Mouse (Mus musculus) fat pad, adult 2 months (tissue): Measurements from ENCODE around the gene Mtmr2.

ENCODE experiments used
- DNase-seq: peaks from one replicate; pipeline ENCODE4 v3.0.0-alpha.2; 2011; ENCODE audit warnings: low read depth, low spot score; ENCODE audit errors: extremely low read depth

The Mtmr2 gene

GRCm38 (mm10) chr9:13804480-13804879 is 56.3 kb downstream of the Mtmr2 start:
- DNase-seq: no peak

DNA sequence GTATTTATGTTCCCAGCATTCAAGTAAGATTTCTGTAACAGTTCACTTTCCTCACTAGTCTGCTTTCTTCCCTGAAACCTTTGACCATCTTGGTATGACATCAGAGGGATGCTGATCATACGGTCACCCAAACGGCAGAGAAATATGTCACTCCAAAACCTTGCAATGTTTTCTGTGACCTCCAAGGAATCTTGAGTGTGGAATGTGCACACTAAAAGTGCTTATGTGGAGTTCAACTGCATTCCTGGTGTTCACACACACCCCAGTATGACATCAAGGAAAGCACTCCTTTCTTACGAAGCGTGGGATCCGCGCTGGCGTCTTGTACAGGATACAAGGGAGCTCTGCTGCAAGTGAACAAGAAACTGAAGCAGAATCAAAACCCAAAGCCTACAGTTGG is 58.6 kb downstream of the Mtmr2 start:
- no peak for DNase-seq

GRCm38 (mm10) chr9:13807657-13808056 is 59.4 kb downstream of the Mtmr2 start:
- no peak for DNase-seq

GRCm38 (mm10) chr9:13809937-13810336 is 61.7 kb downstream of the Mtmr2 start:
- no peak for DNase-seq

DNA sequence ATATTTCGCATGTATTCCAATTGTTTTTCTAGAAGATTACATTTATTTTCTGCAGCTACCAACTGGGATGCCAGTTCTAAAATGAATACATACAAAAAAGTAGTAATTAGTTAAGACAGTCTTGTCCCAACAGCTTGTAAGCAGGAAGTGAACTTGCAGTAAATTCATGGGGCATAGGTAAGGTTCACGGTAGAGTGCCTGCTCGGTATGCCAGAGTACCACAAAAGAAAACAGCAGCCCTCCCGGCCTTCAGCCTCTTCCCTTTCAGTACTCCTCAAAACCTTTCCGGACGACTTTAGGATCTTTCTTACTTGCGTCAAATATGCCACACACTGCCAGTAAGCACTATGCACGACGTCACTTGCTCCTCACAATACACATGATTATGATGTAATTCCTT is 70.2 kb downstream of the Mtmr2 start:
- DNase-seq: no peak

- no peak for DNase-seq
Measured at GRCm38 (mm10) chr9:13820774-13821173, 72.6 kb downstream of the Mtmr2 start.

GRCm38 (mm10) chr9:13825896-13826295 is 77.7 kb downstream of the Mtmr2 start:
- no peak for DNase-seq

GRCm38 (mm10) chr9:13826391-13826805 is 78.2 kb downstream of the Mtmr2 start:
- no peak for DNase-seq

GRCm38 (mm10) chr9:13826832-13827405 is 78.7 kb downstream of the Mtmr2 start, which contains the start of gene Cep57:
Gene Cep57, minus strand, starts transcription at chr9:13827107.
- peak; percentile 88 for DNase-seq

DNA sequence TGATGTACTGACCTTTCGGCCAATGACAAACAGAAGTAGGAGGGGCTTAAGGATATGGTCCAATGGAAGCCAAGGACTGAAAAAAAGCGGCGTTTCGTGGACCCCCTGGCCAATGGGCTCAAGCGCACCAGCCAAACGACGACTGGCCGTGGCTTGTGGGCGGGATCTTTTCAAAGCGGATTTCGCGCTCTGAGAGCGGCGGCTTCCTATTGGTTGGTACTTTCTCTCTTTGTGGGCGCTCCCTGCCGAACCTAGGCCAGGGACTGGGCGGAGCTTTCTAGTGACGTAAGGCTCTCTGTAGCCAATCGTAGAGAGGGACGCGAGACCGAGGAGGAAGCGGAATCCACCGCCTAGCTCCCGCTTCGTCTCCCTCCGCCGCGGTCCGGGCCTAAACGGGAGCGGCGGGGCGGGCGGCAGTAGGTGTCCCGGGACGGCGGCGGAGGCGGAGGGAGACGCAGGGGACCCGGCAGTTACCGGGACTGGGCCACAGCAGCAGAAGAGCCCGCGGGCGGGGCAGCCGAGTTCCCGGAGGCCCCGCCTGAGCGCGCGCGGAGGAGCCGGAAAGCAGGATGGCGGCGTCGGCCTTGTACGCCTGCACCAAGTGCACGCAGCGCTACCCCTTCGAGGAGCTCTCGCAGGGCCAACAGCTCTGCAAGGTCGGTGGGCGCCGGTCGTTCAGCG is 79.3 kb downstream of the Mtmr2 start, which contains the start of gene Fam76b:
TSS of gene Fam76b (plus strand) at position 311 of the 681 bp plus-strand sequence.
- peak; percentile 98 for DNase-seq

DNA sequence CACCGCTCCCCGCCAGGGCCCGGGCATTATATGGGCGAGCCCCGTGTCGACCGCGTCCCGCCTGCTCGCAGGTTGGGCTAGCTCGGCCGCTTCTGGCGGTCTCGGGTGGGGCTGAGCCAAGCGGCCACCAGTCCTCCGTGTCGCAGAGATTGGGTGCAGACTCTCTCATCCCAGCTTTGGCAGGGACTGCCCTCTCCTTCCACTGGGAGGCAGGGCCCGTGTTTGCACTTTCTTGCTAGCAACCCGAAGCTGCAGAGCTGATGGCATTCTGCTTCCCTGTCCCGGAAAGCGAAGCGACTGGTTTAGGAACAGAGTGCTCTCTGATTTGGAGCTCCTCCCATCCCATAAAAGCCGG is 79.9 kb downstream of the Mtmr2 start:
- no peak for DNase-seq

DNA sequence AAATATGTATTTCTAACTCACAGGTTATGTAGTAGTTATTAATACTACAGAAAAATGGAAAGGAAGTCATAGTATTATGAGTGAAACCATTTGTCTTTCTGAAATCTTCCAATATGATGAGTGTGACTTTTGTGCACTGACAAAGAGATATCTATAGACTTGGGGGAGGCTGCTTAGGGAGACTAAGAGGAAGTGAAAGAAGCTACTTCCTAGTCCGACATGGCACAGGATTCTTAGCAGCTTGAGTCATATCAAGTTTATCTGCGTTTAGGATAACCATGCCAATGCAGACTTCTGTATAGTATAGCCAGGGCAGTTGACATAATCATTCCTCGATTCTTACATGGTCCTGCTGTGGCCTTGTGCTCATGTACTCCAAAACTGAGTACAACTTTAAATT is 87.0 kb downstream of the Mtmr2 start:
- no peak for DNase-seq

DNA sequence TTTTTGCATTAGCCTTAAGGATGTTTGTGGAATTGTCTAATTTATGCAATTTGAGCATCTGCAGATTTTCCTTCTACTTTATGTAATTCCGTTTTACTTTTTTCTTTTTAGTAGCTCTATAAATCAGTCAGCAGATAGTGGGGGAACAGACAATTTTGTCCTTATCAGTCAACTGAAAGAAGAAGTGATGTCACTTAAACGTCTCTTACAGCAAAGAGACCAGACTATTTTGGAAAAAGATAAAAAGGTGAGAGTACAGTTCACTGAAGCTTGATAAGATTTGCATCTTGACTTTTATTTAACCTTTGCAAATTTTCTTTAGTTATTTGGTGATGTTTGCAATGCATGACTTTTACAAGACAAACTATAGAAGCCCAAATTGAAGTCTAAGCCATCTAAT is 88.5 kb downstream of the Mtmr2 start:
- DNase-seq: no peak

DNA sequence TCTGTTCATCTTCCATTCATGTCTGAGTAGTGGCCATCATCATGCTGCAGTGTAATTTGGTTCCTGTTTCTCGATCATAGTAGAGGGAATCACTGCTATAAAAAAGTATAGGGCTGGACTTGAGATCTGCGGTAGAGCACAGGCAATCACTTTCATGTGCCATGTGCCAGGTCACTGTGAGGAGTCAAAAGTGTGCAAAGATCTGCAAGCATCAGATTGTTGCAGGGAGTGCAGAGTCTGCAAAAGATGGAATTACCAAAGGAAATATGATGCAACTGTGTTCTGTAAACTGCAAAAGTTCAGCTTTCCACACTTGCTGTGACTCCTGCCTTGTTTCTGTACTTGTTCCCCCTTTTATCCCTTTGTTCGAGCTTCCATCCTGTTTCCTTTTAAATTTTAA is 99.4 kb downstream of the Mtmr2 start:
- DNase-seq: no peak

DNA sequence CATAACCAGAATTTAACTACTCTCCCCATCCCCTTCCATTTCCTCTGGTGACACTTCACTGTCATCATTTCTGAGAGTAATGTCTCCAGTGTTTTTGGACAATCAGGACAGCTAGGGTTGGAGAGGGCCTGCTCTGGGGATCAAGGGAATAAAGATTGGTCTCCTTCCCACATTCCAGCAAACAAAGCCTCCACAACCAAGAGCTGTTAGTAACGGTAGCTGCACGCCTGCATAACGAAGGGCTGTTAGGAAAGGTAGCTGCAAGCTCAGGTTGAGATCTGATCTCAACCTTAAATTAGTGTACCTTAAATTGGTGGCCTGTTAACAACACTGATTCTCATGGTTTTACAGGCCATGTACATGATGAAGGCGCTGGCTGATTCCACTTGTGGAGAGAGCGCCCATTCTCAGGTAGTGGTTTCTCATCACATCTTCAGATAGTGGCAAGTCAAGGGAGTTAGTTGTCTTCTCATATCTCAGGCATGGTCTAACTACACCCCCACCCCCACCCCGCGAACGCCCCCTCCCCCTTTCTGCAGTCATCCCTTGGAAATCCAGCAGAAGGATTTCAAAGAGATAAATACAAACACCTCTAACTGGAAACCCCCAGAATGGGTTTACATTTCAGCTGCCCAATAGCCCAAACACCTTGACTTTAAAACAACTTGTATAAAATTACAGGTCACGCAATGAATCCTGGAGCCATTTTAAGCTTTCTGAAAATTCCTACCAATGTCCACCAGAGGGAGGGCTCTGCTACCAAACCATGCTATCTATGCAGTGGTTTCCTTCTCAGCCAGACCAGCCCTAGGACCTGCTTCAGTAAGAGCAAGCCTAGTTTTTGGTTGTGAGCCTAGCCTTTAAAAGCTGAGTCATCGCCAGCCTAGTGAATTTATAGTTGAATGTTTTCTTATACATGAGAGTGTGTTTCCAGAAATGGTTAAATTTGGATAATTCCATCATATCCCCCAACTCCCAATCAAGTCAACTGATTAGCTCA is 100.6 kb downstream of the Mtmr2 start:
- no peak for DNase-seq

DNA sequence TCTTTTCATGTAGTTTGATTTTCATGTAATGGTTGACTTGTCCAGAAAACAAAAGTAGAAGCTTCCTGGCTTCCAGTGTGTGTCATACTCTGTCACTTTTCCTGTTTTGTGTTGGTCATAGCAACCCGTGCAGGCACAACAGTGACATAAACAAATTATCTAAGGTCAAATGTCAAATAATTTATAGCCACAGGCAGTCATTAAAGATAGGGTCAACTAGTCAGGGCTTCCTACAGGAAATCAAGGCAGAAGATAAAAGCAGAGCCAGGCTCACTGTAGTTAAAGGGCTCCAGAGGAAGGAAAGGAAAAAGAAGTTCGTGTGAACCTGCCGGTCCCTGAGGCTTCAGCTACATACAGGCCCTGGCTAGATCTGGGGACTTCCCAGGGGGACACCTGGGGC is 105.7 kb downstream of the Mtmr2 start:
- no peak for DNase-seq
